Mouse (Mus musculus): ENCODE data around the gene Amz1.

GRCm38 (mm10) chr5:140781886-140782572 lies 58.1 kb downstream of the Amz1 start:
- TF ChIP-seq POLR2A (IDR thresholded peaks at IDR 0.05; ENCODE audit: control insufficient read depth, low read depth, low read length) (no peak), CTCF (IDR thresholded peaks at IDR 0.05; ENCODE audit: control insufficient read depth, insufficient read depth, insufficient replicate concordance, low read depth, low read length) (no peak)
